15 mouse cellular contexts compared by ENCODE assay signal in genomic region chr12:85227227-85227626, GRCm38 (mm10). TPM values are rescaled to one million over a fixed set of nuclear protein-coding genes. Genes with fewer than 3 reads are reported as not detected.
DNase-seq lines count a peak whose midpoint lies in the region; ATAC-seq and TF ChIP-seq lines count a peak whose summit lies in the region.
"Had no signal": no experiment of that assay in that cellular context is flagged by ENCODE, and none has a peak within 500 bp of the region (broad histone marks: within the 10 kb centered on the region; RNA-seq: fewer than 3 reads in every experiment).

No protein-coding gene starts in this region.

- peak; percentile 92 for ATAC-seq in kidney, embryonic 14.5 days (ENCODE audit: low FRiP score, low TSS enrichment)
- ATAC-seq in limb, embryonic 14.5 days (ENCODE audit: low FRiP score, low read depth): peak; percentile 89
- ATAC-seq: forebrain, embryonic 15.5 days; hindbrain, embryonic 16.5 days had no signal

- peaks cover 46% of the 10 kb centered on the region for H3K36me3 ChIP-seq in kidney, embryonic 14.5 days (ENCODE audit: control insufficient read depth, insufficient read depth, low read length)
- H3K36me3 ChIP-seq in limb, embryonic 14.5 days (ENCODE audit: control insufficient read depth, insufficient read depth, low read length): peaks cover 44% of the 10 kb centered on the region

- no peak for DNase-seq in kidney, adult 11 months
- peak; percentile 21 for DNase-seq in embryo, embryonic 10.5 days (ENCODE audit: low spot score)
- peak; percentile 59 for DNase-seq in gastrocnemius, adult 18-20 months (ENCODE audit: low spot score)
- peak; percentile 65 for DNase-seq in limb, embryonic 14.5 days (ENCODE audit: low spot score)
- no peak for DNase-seq in right cerebral cortex, adult 18-20 months
- DNase-seq in left cerebral cortex, adult 8-10 months (ENCODE audit: low spot score in 2 of 2): no peak
- no peak for DNase-seq in left cerebral cortex, adult 18-20 months (ENCODE audit: low spot score in 2 of 2)
- DNase-seq: cerebellum, adult 11 months had no signal

- no peaks in the 10 kb centered on the region for H3K9me3 ChIP-seq in kidney, embryonic 14.5 days (ENCODE audit: control insufficient read depth, low read length)
- H3K9me3 ChIP-seq in limb, embryonic 14.5 days (ENCODE audit: control insufficient read depth, low read length): no peaks in the 10 kb centered on the region
- H3K9me3 ChIP-seq: forebrain, embryonic 15.5 days; lung, embryonic 15.5 days had no signal

- no peak overlapping the region for H3K4me2 ChIP-seq in kidney, embryonic 14.5 days (replicated peaks; ENCODE audit: low read depth, low read length)
- H3K4me2 ChIP-seq in limb, embryonic 14.5 days (replicated peaks; ENCODE audit: low read depth, low read length, severe bottlenecking): no peak overlapping the region
- H3K4me2 ChIP-seq: forebrain, embryonic 15.5 days; lung, embryonic 15.5 days had no signal

- H3K4me1 ChIP-seq in kidney, embryonic 14.5 days (ENCODE audit: control insufficient read depth, insufficient read depth, low read length): peaks cover 29% of the 10 kb centered on the region
- H3K4me1 ChIP-seq in limb, embryonic 14.5 days (ENCODE audit: control insufficient read depth, insufficient read depth, low read length): no peaks in the 10 kb centered on the region
- H3K4me1 ChIP-seq: forebrain, embryonic 15.5 days had no signal

- H3K9ac ChIP-seq in kidney, embryonic 14.5 days (ENCODE audit: low read depth, low read length): no peak overlapping the region
- no peak overlapping the region for H3K9ac ChIP-seq in limb, embryonic 14.5 days (ENCODE audit: low read depth, low read length, severe bottlenecking)
- H3K9ac ChIP-seq: forebrain, embryonic 15.5 days; lung, embryonic 15.5 days had no signal

- WGBS in kidney, embryonic 14.5 days: 10% methylated on average over 7 of the region's 7 CpGs
- WGBS in limb, embryonic 14.5 days: 38% methylated on average over 7 of the region's 7 CpGs

- no peaks in the 10 kb centered on the region for H3K27me3 ChIP-seq in kidney, embryonic 14.5 days (ENCODE audit: control insufficient read depth, insufficient read depth, low read length)
- H3K27me3 ChIP-seq in limb, embryonic 14.5 days (ENCODE audit: control insufficient read depth, insufficient read depth, low read length): no peaks in the 10 kb centered on the region
- H3K27me3 ChIP-seq: forebrain, embryonic 15.5 days; lung, embryonic 15.5 days had no signal

- peak overlapping the region; percentile 90 for H3K27ac ChIP-seq in kidney, embryonic 14.5 days (ENCODE audit: low read depth, low read length)
- H3K27ac ChIP-seq in limb, embryonic 14.5 days (replicated peaks; ENCODE audit: low read depth, low read length): no peak overlapping the region
- H3K27ac ChIP-seq: forebrain, embryonic 15.5 days; lung, embryonic 15.5 days had no signal

- TF ChIP-seq POLR2A in limb, embryonic 14.5 days (IDR thresholded peaks at IDR 0.05; ENCODE audit: borderline replicate concordance, extremely low read depth, insufficient read depth, insufficient read length): no peak

- H3K4me3 ChIP-seq in kidney, embryonic 14.5 days (ENCODE audit: low read length): no peak overlapping the region
- no peak overlapping the region for H3K4me3 ChIP-seq in limb, embryonic 14.5 days (replicated peaks; ENCODE audit: low read length)
- H3K4me3 ChIP-seq: forebrain, embryonic 15.5 days; lung, embryonic 15.5 days had no signal

RNA-seq across cellular contexts. Expression of gene Eif2b2, which starts 7.9 kb away (rescaled TPM):
- 95.7 and 105 TPM in 2 replicates for polyA plus RNA-seq in kidney, embryonic 14.5 days (2014; fragmentation: Nextera tagmentation; extraction: Ambion mirVana)
- 10 to 100 TPM; 56.9 to 72.5 TPM for total RNA-seq in gastrocnemius, adult 18-20 months (2021)
- 109 and 128 TPM in 2 replicates for polyA plus RNA-seq in limb, embryonic 14.5 days (2012; rRNA removed)
- polyA plus RNA-seq in limb, embryonic 14.5 days (2014; fragmentation: Nextera tagmentation; extraction: Ambion mirVana): 78.2 and 79.6 TPM in 2 replicates
- 10 to 100 TPM; 64.0 to 73.3 (median 68.1) TPM for total RNA-seq in left cerebral cortex, adult 8-10 months (2022)
- total RNA-seq in left cerebral cortex, adult 18-20 months (2021): 10 to 100 TPM; 63.4 to 67.2 TPM

RNA-seq across cellular contexts. Expression of gene Mlh3, which starts 43.2 kb away (rescaled TPM):
- 6.2 and 10.8 TPM in 2 replicates for polyA plus RNA-seq in kidney, embryonic 14.5 days (2014; fragmentation: Nextera tagmentation; extraction: Ambion mirVana)
- 10 to 100 TPM; 10.4 to 10.7 TPM for total RNA-seq in gastrocnemius, adult 18-20 months (2021)
- 11.3 and 12.3 TPM in 2 replicates for polyA plus RNA-seq in limb, embryonic 14.5 days (2012; rRNA removed)
- 8.6 and 9.3 TPM in 2 replicates for polyA plus RNA-seq in limb, embryonic 14.5 days (2014; fragmentation: Nextera tagmentation; extraction: Ambion mirVana)
- total RNA-seq in left cerebral cortex, adult 8-10 months (2022): 10 to 100 TPM; 16.1 to 20.8 (median 17.1) TPM
- total RNA-seq in left cerebral cortex, adult 18-20 months (2021): 10 to 100 TPM; 17.5 TPM

RNA-seq across cellular contexts. Expression of gene Pgf, which starts 49.6 kb away (rescaled TPM):
- polyA plus RNA-seq in kidney, embryonic 14.5 days (2014; fragmentation: Nextera tagmentation; extraction: Ambion mirVana): 16.3 and 21.9 TPM in 2 replicates
- 1 to 10 TPM; 1.7 to 1.8 TPM for total RNA-seq in gastrocnemius, adult 18-20 months (2021)
- polyA plus RNA-seq in limb, embryonic 14.5 days (2012; rRNA removed): 10.0 and 10.3 TPM in 2 replicates
- 14.6 and 16.1 TPM in 2 replicates for polyA plus RNA-seq in limb, embryonic 14.5 days (2014; fragmentation: Nextera tagmentation; extraction: Ambion mirVana)
- 1 to 10 TPM; 2.1 to 4.4 (median 3.1) TPM for total RNA-seq in left cerebral cortex, adult 8-10 months (2022)
- total RNA-seq in left cerebral cortex, adult 18-20 months (2021): 1 to 10 TPM; 2.5 to 3.0 TPM
- total RNA-seq: liver, adult 2 months; megakaryocyte-erythroid progenitor cell, adult 5-6 weeks; monocyte, adult 5-6 weeks had no signal
- polyA plus RNA-seq: liver, adult 2 months had no signal

Comparison
In these comparisons a context has a peak if more than half of its experiments do, and no peak if none do; other contexts are left out.
1. DNase-seq: peak in embryo, embryonic 10.5 days (single experiment), gastrocnemius, adult 18-20 months (single experiment) and limb, embryonic 14.5 days (single experiment); none in kidney, adult 11 months (single experiment), right cerebral cortex, adult 18-20 months (single experiment), left cerebral cortex, adult 8-10 months (0 of 2) and left cerebral cortex, adult 18-20 months (0 of 2).